Mouse (Mus musculus) layer of hippocampus, postnatal 36 days (tissue): ENCODE measurements at regions not wholly inside any gene's neighbourhood (a gene's known extent, or its start where the extent isn't known, plus 50 kb on each side); places are given as distances from the start of the nearest gene placed in this dataset.

Experiments
- DNase-seq, 2 experiments: peaks; one replicate each; pipeline ENCODE4 v3.0.0; 2022

DNA sequence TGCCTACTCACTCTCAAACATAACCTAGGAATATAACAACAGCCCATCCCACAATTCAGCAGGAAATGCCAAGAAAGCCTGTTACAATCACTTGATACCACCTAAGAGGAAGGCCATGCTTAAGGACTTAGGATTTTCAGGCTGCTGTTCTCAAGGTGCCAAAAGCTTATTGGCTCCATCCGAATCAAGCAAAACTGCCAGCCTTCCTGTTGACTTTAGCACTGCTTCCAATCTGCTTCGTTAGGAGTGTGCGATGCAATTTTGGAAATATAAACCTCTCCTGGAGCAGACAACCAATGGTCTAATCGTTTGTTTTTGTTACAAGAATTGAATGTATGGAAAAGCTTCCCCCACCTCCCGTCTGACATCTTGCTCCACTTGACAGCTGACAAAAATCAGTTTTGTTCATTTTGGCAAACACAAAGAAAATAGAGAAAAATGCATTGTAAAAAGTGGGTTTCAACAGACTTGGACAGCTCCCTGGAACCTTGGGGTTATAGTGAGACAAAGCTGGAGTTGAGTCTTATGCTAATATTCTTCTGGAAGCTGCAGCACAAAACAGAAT is 2620.0 kb upstream of the Gm7489 start:
- DNase-seq: no peak

DNA sequence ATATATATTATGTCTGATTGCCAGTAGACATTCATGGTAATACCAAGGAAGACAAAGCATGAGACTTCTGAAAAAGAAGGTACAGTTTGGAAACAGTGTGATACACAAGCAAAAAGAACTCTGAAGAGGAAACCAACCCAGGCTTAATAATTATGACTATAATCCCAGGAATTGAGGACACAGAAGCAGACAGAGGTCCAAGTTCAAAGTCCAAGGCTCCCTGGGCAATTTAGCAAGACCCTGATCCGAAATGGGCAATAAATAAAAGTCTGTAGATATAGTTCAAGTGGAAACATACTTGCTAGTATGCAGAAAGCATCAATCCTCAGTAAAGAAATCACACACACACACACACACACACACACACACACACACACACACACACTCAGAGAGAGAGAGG is 2618.7 kb upstream of the Gm7489 start:
- DNase-seq: no peak

DNA sequence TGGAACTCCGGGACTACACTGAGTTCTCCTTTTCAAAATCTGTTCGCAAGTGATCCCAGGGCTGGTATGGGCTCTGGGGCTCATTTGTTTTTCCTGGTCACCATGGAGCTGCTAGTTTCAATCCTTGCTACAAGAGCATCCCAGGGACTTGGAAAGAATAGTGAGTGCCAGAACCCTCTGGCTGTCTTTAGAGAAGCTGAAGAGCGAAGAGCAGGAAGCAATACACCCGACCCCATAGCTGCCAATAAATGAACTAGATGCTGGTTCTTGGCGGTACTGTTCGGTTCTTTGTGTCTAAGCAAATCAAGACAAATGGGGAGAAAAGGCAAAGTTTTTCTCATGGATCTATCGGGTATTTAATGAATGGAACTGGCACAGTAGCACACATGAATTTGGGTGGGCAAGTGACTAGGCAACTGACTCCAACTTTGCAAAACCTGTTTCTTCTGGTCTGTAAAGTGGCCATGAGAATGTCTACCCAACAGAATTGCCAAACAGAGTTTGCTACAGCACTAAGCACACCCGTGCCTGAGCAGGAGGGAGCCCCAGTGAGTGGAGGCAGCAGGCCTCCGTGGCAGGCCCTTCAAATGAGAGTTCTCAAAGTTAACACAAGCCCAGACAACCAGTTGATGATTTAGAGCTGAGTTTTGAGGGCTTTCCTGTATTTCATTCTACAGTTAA is 2612.9 kb upstream of the Gm7489 start:
- no peak for DNase-seq

- no peak for DNase-seq
Observed at GRCm38 (mm10) chr15:51285334-51285733, 2599.4 kb upstream of the Gm7489 start.

DNA sequence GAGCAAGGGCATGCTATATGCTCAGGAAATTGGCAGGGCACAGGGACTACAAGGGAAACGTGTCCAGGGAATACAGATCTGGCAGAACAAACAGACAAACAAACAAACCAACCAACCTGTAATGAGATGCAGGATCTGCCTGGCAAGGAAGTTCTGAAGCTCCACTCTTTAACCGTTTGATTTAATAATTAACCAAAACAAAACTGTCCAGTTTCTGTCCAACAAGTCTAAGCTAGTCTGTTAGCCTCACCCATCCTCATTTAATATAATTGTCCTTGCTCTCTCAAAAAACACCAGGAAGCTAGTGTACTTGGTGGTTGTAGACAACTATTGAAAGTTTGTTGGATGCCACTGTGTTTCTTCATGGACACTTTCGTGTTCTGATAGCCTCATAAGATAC is 2598.4 kb upstream of the Gm7489 start:
- no peak for DNase-seq

DNA sequence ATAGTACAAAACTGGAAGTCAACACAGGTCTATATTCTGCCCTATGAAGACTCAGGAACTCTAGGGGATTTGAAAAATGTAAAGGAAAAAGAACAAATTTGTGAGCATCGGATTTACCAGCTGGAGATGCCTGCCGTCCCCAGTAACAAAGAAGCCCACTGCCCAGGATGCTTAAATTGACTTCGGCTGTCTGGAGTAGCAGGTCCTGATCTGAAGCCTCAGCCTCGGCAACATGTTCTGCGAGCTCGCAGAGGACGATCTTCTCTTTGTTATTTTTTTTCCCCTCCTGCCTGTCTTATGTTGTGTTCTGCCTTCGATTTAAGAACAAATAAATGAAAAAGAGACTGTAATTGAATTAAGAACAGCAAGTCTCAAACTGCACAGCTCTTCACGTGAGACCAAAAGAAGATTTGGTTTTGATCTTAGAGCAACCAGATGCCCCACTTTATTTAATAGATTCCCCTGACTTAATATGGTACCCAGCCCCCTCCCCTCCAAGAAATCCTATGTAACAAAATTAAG is 2595.7 kb upstream of the Gm7489 start:
- no peak for DNase-seq

DNA sequence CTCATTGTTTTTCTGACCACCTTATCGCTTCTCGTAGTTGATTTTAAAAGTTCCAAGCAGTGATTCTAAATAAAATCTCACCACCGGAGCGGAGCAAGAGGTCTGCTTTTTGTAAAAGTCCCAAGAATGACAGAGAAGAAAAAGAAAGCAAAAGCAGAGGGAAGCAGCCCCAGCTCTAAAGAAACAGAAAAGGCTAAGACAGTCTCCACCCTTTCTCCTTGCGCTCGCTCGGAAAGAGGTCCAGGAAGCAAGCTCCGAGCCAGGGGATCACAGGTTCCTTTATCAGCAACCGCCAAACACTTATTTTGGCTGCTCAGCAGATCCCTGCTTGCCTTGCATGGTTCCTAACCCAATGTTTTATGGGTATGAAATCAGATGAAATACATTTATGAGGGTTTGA is 2594.8 kb upstream of the Gm7489 start:
- DNase-seq: no peak

DNA sequence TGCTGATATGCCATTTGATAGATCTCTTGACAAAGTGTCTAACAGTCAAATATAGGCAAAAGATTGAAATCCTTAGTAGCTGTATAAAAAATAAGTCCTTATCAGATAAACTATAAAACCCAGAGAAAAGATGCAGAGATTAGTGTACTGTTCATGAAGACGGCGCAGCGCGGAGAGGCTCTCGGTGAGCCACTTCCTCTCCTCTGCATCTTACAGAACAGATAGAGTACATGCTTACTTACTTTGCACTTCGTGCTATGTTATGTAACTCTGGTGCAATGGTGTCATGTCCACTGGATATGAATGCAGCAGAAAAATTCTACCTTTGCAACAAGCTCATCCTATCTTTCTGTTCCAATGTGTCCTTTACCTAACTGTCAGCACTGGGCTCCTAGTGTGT is 2593.5 kb upstream of the Gm7489 start:
- no peak for DNase-seq

DNA sequence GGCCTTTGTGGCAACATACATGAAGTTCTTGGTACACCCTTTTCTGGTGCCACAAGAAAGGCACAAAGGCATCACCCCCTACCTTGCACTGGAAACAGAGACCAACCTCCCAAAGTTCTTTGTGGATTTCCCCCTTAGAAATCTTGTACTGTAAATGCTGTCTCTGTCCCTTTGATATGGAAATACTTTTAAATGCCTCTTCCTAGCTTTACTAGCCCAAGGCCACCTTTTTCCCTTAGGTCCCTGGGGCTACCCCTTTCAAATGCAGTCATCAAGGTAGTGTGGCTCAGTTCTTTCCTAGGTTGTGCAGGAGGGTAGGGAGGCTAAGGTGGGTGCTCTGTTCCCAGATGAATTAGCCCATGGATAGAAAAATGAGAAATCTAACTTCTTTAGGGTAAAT is 2587.9 kb upstream of the Gm7489 start:
- DNase-seq: no peak

DNA sequence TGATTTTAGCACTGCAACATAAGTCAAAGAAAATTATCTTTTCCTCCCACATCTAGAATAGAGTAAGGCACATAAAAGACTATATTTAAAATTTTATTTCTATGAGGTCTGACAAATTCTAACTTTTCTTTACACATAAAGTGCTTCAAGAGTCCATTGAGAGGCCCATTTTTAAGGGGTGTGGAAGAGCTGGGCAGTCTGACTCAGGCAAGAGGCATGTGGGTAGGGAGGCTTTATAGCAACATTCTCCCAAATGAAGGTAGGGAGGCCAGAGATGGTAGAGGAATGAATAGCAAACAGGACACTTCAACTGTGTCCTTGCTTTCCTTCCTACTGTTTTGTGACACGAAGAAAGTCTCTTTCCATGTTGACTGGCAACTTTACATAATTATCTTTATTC is 2566.6 kb upstream of the Gm7489 start:
- no peak for DNase-seq

GRCm38 (mm10) chr15:51318760-51319159 is 2565.9 kb upstream of the Gm7489 start:
- no peak for DNase-seq

- DNase-seq: no peak
Observed at GRCm38 (mm10) chr15:51320366-51320894, 2564.3 kb upstream of the Gm7489 start.

DNA sequence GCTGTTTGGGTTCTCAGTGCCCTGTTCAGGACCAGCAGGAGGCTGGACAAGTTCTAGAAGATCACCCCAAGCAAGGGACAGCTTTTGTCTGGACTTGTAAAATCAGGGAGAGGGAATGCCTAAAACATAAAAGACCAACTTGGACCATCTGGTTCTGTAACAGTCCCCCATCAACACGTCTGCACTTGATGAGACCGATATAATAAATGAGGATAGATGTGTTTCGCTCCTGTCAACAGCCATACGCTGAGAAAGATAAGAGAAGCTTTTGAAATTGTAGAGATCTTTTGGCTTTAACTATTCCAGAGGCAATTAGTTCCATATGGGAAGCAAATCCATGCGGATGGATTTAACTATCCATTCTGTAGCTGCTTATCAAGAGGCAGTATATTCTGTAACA is 2561.4 kb upstream of the Gm7489 start:
- no peak for DNase-seq

GRCm38 (mm10) chr15:51324211-51324610 is 2560.5 kb upstream of the Gm7489 start:
- no peak for DNase-seq

GRCm38 (mm10) chr15:51327702-51328101 is 2557.0 kb upstream of the Gm7489 start:
- DNase-seq: no peak

DNA sequence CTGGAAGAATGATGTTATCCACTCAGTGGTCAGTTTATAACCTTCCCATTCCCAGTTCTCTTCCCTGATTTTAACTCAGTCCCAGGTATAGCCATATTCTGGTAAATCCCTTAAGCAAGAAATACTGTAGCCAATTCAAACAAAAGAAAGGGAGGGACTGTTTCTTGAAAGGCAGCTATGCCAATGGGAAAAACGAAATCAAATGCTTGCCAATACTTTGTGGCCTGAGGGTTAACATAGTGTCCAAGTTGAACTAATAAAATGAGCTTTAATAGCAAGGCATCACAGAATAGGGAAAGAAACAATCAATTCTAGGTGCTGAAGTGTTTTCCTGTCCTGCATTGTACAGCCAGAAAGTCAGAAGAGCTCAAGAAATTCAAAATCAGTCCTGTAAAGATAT is 2548.3 kb upstream of the Gm7489 start:
- DNase-seq: no peak

GRCm38 (mm10) chr15:51346301-51346700 is 2538.4 kb upstream of the Gm7489 start:
- no peak for DNase-seq

- DNase-seq: no peak
Observed at GRCm38 (mm10) chr15:51363391-51363790, 2521.3 kb upstream of the Gm7489 start.

DNA sequence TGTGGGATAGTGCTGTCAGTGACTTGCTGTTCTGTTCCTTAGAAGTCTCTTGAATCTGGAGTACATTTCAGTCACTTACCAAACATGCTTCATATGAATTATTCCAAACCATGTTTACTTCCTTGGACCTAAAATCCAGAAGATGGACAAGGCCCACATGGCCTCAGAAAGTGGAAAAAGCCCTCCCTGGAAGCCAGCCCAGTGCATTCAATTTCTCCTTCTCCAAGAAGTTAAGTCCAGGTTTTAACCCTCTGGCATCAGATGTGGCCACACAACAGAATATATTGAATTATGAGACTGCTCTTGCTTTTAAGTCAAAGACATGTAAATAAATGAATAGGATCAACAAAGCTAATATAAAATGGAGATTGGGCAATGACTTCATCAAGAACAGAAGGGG is 2513.5 kb upstream of the Gm7489 start:
- no peak for DNase-seq

DNA sequence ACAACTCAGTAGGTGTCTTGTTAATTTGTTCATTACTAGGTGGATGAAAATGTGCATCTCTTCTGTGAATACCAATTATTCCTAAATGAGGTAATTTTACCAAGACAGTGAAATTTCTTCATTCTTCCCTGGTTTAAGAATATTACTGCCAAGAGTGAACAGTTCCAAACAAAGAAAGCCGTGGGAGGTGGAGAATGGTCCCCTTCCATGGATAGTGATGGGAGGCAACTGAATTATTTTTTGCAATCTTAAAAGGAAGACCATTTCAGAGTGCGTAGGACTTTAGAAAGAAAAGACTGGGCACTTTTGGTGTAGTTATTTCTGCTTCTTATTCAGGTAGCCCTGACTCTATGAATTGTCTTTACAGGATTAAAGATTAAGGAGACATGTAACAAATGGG is 2494.3 kb upstream of the Gm7489 start:
- DNase-seq: no peak

GRCm38 (mm10) chr15:51391352-51391751 is 2493.4 kb upstream of the Gm7489 start:
- no peak for DNase-seq

DNA sequence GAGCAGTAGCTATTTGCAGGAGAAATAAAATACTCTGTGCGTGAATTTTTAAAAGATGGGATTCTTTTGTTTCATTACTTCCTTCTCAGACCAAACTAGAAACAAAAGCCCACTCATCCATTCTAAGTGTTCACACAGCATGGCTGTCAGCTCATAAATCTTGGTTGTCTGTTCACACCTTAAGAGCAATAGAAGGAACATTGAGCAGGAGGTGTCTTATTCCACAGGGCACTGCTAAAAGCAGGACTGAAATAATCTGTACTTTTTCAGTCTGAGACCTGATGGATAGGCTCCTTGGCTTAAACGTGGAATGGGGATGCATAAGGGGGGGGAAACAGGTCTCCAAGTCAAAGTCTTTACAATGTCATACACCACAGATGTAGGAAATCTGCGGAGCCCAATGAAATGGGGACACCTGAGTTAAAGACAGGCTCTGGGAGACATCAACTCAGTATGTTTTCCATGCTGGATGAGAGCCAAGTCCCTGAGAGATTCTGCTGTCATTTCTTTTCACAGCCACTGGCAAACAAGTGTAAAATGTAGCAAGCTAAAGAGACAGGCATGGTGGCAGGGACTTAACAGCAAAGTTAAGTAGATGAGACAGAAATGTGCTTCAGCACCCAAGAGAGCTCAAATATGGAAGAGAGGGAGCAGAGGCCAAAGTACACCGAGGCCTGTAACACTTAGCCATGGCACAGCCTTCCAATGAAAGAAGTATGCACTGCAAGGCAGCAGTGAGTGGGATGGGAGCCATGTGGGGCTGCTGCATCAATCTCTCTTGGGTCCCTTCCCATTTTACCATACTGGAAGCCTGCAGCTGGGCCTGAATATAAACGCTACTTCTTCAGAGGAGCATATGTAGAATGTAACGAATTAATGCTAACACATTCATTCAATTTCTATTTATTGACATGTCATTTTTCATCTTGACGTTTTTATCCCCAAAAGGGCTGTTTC is 2492.0 kb upstream of the Gm7489 start:
- DNase-seq: peak in 1 of 2 experiments; percentile 2

DNA sequence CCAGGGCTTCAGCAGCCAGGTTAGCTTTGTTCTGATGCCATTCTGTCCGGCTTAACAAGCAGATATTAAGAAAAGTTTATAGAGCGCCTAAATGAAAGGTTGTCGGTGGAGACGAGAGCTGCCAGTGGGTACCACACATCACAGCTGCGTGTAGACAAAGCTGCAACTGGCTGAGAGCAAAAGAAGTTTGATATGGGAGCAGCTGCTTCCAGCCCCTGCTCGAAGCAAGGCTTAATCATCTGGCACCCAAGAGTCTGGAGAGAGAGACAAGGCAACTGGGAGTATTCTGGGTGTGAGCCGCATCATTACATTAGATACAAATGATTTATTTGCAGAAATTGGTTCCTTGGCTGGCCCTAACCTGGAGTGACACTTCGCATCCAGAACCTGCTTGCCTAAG is 2488.7 kb upstream of the Gm7489 start:
- DNase-seq: no peak
